Mouse (Mus musculus): ENCODE results near the gene Slc46a2.

Gene Slc46a2

GRCm38 (mm10) chr4:59914608-59915403 lies at the start of gene Slc46a2:
Gene Slc46a2 (minus strand): TSS chr4:59915056.
- in situ Hi-C loops (cut with MboI, MseI), result no loop called here

DNA sequence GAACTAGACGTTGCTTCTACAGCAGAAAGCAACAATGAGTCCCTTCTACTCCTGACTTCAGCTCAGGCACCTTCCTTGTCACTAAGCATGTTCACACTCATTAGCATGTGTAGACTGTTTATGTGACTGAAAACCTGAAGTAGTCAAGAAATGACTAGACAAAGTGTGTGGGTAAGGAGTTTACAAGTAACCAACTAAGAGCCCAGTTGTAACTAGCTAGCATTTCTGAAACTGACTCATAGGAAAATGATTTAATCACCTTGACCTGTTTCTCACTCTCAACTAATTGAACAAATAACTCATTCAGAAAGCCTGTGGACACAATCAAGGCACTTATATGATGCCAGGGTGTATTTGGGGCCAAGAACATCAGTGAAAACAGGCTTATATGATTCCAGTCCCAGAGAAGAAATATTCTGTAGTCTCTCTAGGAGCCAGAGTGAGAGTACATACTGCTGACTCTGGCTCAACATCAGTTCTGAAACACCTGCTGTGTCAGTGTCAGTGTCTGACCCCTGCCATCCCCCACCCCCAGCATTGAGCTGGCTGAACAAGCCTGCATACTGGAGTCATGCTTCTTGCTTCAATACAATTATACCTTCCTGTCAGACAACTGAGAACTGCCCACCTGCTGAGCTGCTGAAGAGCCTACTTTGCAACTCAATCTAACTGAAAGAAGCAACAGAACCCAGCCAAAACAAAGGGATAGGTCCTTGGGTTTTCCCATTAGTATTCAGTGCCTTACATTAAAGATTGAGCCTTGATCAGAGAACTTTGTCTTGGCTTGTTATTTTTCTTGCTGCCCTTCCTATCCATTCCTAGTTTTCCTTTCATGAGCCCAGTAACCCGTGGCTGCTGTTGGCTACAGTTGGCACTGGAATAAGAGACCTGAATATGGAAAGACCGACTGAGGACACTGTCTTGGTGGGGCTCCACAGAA lies 48.8 kb upstream of the Slc46a2 start, which contains the start of gene Mup6:
TSS of gene Mup6 (plus strand) at position 890 of the 940 bp plus-strand sequence.
- in situ Hi-C loops (cut with MboI, MseI), result no loop called here

GRCm38 (mm10) chr4:59960610-59961009 lies 45.8 kb upstream of the Slc46a2 start, which contains the start of gene Mup4:
Gene Mup4 (minus strand): TSS chr4:59960710.
- in situ Hi-C loops (cut with MboI, MseI), result no loop called here

DNA sequence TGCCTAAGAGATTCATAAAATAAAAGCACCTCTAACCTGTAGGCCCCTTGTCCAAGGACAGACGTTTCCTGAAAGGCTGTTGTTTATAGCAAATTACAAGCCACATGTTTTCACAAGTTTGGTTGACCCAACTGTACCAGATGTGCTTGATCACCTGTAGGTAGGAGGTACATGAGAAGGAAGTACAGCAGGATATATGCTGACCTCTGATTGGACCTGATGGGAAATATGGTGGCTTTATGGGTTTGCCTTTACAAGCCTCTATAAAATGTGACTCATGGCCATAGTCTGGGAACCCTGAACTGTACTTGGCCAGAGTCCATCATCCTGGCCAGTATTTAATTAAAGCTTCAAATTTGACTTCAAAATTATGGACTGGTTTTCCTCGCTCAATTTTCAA lies 22.7 kb upstream of the Slc46a2 start:
- in situ Hi-C loops (cut with MboI, MseI), result loop anchor here in 1 of 2 experiments (10.0 kb wide), 1 partner anchor 87 kb away; no protein-coding TSS in a partner anchor

GRCm38 (mm10) chr4:59932505-59933281 lies 17.8 kb upstream of the Slc46a2 start:
- in situ Hi-C loops (cut with MboI, MseI), result loop anchor here in 1 of 2 experiments (10.0 kb wide), 1 partner anchor 92 kb away; no protein-coding TSS in a partner anchor

DNA sequence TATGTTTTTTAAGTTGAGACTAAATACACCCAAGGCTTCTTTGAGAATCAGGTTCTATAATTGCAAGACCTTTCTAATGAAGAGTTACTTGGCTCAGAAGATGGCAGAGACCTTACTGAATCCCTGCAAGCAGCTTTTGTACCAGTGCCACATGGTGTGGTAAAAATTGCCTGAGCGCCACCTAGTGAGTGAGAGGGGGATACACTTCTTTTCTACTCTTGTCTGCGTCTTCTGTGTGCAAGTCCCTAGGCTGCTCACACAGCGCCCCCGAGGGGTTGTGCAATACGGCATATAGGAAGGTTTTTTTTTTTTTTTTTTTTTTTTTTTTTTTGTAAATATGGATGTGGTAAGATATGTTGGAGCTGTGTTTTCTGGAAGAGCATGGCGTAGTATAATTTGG lies 13.5 kb upstream of the Slc46a2 start:
- in situ Hi-C loops (cut with MboI, MseI), result no loop called here

DNA sequence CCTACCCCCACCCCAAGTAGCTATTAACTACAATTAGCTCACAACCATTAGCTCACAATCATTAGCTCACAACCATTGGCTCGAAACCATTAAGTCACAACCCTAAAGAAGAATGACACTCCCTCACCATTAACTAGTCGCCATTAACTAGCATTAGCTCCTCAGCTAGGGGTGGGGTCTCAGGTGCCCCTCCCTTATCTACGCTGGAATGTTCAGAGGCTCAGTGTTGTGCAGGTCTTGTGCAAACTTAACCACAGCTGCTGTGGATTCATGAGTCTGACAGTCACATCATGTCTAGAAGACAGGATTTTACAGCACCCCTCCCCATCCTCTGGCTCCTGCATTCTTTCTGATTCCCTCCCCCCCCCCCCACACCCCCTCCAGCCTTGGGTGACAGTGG lies 12.8 kb upstream of the Slc46a2 start:
- in situ Hi-C loops (cut with MboI, MseI), result no loop called here

DNA sequence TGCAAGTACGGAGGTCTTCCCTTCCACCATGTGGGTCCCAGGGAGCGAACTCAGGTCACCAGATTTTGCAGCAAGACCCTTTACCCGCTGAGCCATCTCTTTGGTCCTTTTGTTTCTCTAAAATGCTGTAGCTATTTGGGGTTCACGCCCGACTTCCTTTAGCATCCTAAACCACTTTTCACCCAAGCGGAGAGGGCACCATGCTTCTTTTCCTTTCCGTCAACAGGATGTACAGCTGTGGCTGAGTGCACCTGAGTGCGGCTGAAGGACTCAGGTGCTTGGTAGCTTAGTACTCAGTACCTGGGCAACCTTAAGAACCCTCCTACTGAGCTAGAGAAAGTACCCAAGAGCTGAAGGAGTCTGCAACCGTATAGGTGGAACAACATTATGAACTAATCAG lies 10.2 kb upstream of the Slc46a2 start:
- in situ Hi-C loops (cut with MboI, MseI), result no loop called here

DNA sequence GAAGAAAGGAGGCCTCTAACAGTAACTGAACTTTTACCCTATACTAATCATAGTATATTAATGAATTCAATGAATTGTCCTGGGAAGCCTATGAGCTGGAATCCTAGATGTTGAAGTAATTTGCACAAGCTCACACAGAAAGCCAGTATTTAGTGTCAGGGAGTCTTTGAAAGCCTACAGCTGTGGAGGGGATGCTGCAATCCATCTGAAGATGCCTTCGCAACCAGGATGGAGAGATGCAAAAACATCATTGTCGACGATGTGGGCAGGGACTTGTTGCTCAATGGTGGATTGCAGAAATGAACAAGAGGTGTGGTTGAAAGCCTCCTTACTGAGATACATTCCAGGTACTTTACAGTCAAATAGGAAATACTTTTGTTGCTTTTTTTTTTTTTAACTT lies 3.1 kb upstream of the Slc46a2 start:
- in situ Hi-C loops (cut with MboI, MseI), result no loop called here

DNA sequence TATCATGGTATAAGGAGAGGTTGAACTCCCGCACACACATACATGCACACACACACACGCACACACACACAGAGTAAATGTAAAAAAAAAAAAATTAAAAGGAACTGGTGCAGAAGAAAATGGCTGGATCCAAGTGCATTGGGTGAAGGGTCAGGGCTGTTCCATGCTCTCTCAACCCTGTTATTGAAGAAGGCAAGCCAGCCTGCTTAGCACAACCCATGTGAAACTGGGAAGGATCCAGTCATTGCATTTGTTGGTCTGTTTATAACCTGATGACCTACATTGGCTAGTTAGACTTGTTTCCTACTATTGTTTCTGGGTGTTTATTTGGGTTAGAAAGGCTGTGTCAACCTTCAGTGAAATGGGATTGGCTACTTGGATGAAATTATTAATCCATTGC lies 6.1 kb downstream of the Slc46a2 start:
- in situ Hi-C loops (cut with MboI, MseI), result no loop called here

- in situ Hi-C loops (cut with MboI, MseI), result no loop called here
These were observed 7.1 kb downstream of the Slc46a2 start for GRCm38 (mm10) chr4:59907657-59908230.

GRCm38 (mm10) chr4:59907092-59907491 lies 7.8 kb downstream of the Slc46a2 start:
- in situ Hi-C loops (cut with MboI, MseI), result no loop called here

GRCm38 (mm10) chr4:59902547-59902946 lies 12.3 kb downstream of the Slc46a2 start:
- in situ Hi-C loops (cut with MboI, MseI), result no loop called here

DNA sequence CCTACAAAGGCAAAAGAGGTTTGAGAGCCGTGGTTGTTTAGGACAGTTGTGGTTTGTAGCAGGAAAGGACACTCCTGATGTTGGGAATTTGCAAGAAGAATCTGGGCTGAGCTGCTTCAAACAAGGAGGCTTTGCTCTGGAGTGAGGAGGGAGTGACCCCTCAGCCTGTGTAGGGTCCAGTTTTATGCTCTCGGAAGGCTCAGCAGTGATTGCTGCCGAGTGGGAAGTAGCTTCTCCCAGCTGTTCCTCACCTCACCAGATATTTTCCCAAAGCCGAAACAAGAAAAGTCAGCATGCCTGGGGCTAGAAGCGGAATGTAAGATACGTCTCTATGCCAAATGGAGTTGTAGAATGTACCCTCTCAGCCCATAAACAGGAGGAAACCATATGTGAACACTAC lies 13.0 kb downstream of the Slc46a2 start:
- in situ Hi-C loops (cut with MboI, MseI), result no loop called here

GRCm38 (mm10) chr4:59898521-59898919 lies 16.3 kb downstream of the Slc46a2 start:
- in situ Hi-C loops (cut with MboI, MseI), result no loop called here

GRCm38 (mm10) chr4:59897814-59898520 lies 16.9 kb downstream of the Slc46a2 start:
- in situ Hi-C loops (cut with MboI, MseI), result no loop called here

DNA sequence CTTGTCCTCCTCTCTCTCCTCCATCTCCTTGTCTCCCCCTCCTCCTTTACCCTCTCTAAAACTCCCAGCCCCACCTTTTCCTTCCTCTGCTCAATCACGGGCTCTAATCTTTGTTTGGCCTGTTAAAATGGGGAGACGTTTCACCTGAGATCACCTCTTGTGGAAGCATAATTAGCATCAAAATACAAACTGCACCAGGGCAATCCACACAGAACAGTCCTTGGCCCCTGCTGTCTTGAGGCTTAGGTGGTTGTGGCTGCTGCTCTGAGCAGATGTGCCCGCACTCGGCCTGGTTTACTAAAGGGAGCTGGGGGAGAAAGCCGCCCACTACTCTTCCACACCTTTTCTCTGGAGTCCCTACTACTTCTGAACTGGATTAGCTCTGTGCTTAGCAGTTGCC lies 18.9 kb downstream of the Slc46a2 start:
- in situ Hi-C loops (cut with MboI, MseI), result no loop called here

GRCm38 (mm10) chr4:59894977-59895575 lies 19.8 kb downstream of the Slc46a2 start:
- in situ Hi-C loops (cut with MboI, MseI), result no loop called here

- in situ Hi-C loops (cut with MboI, MseI), result no loop called here
These were observed 20.4 kb downstream of the Slc46a2 start for GRCm38 (mm10) chr4:59894415-59894814.

GRCm38 (mm10) chr4:59892731-59893130 lies 22.1 kb downstream of the Slc46a2 start:
- in situ Hi-C loops (cut with MboI, MseI), result no loop called here

Data from T-helper 17 cell (primary cell).